Mouse (Mus musculus): ENCODE data around the gene Gm49373.

DNA sequence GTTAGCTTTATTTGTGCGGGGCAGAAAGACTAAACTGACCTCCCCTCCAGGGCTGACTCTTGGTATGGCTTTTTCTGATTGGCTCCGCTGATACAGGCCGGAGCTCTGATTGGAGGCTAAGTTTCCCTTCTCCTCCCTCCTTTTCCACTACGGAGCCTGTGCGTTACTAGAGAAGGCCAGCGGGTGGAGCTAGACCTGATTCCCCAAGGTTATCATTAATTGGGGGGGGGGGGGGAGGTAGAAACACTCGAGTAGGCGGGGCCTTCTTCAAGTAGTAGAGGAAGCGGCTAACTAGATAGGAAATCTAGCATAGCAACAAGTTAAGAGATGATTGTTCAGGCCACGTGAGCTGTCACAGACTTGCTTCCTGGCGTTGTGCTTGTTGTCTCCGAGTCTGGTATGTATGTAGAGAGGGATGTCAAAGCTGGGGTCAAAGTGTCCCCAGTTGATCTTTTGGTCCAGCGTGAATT is 42.1 kb downstream of the Gm49373 start:
- TF ChIP-seq POLR2A (IDR thresholded peaks at IDR 0.05; ENCODE audit: low read depth, low read length) = no peak
- TF ChIP-seq CTCF (conservative IDR thresholded peaks at IDR 0.05; ENCODE audit: insufficient read depth, insufficient read length, low read depth, low read length) = peak; percentile 63
